Mouse (Mus musculus): ENCODE measurements at regions not wholly inside any gene's neighbourhood (a gene's known extent, or its start where the extent isn't known, plus 50 kb on each side); places are given as distances from the start of the nearest gene placed in this dataset.

DNA sequence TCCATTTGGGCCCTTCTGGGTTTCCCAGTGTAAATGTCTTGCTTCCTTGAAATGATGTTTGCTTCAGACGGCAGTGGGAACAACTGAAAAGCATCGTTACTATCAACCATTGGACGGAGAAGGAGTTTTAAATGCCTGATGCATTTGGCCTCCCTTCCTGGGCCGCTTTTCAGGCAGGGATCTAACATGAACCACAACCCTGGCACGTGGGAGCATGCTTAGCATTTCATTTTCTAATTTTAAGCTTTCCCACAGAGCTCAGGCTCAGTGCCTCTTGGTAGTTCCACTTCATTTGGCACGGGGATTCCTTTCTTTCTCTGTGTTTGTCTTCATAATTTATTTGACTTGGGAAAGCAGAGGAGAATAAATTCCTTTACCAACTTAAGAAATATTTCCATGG, 406.6 kb upstream of the Nbea start:
- DNase-seq (ENCODE audit: low spot score): no peak

DNA sequence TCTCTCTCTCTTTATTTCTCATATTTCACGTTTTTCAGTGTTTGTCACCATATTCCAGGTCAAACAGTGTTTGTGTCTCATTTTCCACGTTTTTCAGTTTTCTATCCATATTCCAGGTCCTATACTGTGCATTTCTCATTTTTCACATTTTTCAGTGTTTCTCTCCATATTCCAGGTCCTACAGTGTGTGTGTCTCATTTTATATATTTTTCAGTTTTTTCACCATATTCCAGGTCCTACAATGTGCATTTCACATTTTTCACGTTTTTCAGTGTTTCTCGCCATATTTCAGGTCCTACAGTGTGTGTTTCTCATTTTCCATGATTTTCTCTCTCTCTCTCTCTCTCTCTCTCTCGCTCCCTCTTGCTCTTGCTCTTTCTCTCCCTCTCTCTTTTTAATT, 391.9 kb upstream of the Nbea start:
- DNase-seq (ENCODE audit: low spot score): no peak

- no peak for DNase-seq (ENCODE audit: low spot score)
These were observed 352.7 kb upstream of the Nbea start for GRCm38 (mm10) chr3:56536178-56536577.

GRCm38 (mm10) chr3:56504445-56504844, 320.9 kb upstream of the Nbea start:
- no peak for DNase-seq (ENCODE audit: low spot score)

GRCm38 (mm10) chr3:56499301-56499700, 315.8 kb upstream of the Nbea start:
- DNase-seq (ENCODE audit: low spot score): no peak

DNA sequence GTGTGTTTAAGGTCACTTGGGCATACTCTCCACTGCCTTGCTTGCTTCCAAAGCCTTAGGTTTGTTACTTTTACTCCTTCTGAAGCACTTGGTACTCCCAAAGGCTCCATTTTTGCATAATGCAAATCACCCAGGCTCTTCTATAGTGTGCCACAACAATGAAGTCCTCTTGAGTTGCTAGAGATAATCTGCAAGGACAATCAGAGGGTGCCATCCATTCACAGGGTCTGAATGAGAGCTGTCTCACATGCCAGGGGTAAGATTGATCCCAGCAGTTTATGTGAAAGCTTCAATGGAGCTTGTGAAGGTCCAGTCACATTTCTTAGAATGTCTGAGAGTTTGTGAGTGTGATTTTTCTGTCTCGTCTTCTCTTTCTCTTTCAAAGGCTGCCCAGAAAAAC, 310.4 kb upstream of the Nbea start:
- no peak for DNase-seq (ENCODE audit: low spot score)

- no peak for DNase-seq (ENCODE audit: low spot score)
These were observed 305.7 kb upstream of the Nbea start for GRCm38 (mm10) chr3:56489154-56489553.

- peak; percentile 7 for DNase-seq (ENCODE audit: low spot score)
These were observed 302.3 kb upstream of the Nbea start for GRCm38 (mm10) chr3:56485550-56486400.

- no peak for DNase-seq (ENCODE audit: low spot score)
These were observed 300.6 kb upstream of the Nbea start for GRCm38 (mm10) chr3:56484096-56484495.

- no peak for DNase-seq (ENCODE audit: low spot score)
These were observed 299.9 kb upstream of the Nbea start for GRCm38 (mm10) chr3:56483370-56483769.

GRCm38 (mm10) chr3:56479529-56479928, 296.0 kb upstream of the Nbea start:
- no peak for DNase-seq (ENCODE audit: low spot score)

GRCm38 (mm10) chr3:56478544-56479140, 295.1 kb upstream of the Nbea start:
- no peak for DNase-seq (ENCODE audit: low spot score)

- DNase-seq (ENCODE audit: low spot score): peak; percentile 52
These were observed 292.3 kb upstream of the Nbea start for GRCm38 (mm10) chr3:56475529-56476527.

DNA sequence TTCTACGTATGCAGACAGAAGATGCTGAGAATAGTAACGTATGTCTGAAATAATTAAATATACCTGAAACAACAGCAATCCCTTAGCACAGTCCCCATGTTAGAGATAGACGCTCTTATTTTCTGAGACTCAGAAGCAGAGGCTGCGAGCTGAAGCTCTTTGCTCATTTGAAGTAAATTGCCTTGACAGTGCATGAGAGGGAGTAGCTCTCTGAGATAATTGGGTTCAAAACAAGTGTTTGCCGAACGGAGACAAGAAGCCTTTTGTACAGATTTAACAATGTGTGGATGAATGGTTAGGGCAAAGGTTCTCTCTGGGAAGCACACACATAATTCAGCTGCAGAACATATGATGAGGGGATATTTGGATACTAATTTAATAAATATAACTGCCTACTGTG, 289.1 kb upstream of the Nbea start:
- DNase-seq (ENCODE audit: low spot score): no peak

- no peak for DNase-seq (ENCODE audit: low spot score)
These were observed 288.3 kb upstream of the Nbea start for GRCm38 (mm10) chr3:56471823-56472222.

DNA sequence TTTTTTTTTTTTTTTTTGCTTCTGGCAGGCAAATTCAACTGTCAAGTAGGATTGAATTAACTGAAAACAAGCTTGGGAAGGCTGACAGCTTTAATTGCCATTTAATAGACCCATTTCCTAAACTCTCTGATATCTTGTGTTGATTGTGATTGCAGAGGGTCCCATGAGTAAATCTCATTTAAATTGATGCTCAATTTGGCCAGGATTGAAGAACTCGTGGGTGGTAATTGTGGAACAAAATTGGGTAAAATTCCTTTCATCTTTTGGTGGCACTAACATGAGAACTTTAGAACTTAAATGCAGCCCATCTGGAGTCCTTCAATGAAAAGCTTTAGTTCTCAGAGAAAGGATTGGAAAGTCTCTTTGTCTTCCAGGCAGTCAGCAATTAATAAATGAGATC, 287.7 kb upstream of the Nbea start:
- no peak for DNase-seq (ENCODE audit: low spot score)

GRCm38 (mm10) chr3:56457625-56458024, 274.1 kb upstream of the Nbea start:
- no peak for DNase-seq (ENCODE audit: low spot score)

DNA sequence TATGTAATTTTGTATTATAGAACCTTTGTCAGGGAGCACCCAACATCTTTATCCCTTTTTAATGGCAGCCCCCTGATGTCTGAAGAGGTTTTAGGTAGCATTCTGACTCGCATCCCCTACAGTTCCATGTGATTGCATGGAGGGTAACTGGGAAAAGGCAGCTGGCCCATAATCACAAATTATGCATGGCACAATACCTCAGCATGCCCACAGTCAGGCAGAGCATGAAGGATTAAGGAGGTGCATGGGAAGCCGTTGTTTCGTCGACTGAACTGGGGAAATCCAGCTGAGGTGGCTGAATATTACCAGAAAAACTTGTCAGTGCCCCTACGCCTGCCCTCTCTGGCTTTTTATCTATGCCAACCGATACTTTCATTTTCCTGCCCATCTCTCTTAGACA, 272.8 kb upstream of the Nbea start:
- no peak for DNase-seq (ENCODE audit: low spot score)

DNA sequence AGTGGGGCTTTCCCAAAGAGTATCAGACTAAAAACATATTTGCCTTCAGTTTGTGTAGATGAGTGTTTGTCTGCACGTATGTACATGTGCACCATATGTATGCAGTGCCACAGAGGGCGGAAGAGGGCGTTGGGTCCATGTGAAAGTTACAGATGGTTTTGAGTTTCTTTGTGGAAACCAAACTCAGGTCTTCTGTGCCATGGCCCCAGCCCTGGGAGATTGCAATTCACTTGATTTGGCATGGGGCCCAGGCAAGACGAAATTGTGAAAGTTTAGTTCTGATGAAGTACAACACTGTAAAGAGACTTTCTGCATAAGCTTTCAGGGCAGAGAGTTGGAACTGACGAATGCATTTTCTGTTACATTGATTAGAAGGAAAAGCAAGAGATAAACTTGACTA, 255.4 kb upstream of the Nbea start:
- no peak for DNase-seq (ENCODE audit: low spot score)

DNA sequence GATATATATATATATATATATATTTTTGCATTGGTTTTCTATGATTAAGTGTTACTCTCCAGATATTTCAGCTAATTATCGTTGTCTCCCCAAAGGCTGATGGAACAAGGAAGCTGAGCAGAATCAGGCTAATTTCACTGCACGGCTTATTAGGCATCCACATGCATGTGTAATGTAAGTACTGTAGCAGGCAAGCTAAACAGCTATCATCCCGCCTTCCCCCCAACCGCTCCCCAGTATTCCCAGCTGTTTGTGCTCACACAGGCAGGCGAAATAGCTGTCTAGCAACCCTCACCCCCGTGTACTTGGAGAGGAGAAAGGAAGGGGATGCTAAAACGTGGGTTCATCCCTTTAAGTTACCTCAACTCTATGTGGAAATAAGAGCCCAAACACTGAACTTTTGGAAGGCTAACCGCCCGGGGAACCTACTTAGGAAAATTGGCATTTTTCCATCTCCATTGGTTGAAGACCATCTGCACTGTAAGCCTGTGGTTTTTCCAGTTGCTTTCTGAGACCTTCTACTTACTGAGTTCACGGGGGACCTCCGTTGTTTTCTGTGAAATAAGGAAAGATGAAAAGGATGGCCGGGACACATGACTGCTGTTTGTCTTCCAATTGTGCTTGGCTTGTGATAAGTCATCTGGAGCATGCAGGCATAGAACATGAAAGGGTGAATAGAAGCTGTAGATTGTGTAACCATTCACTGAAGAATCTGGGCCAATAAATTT, 254.7 kb upstream of the Nbea start:
- DNase-seq (ENCODE audit: low spot score): no peak

DNA sequence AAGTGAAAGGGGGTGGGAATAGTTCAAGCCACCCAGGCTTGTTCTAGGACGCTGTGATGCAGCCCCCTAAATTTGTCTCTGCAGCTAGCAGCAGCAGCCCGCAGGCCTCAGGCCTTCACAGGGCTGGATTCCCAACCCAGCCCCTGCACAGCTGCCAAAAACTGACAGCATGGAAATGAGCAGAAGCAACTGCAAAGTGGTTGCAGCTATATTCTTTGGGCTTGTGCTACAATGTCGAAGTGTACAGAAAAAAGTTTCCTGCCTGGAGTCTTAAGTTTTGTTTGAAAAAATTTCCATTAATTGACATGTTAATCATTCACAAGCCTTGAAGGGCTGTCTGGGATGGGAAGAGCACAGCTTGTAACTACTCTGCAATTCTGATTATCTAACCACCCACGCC, 253.6 kb upstream of the Nbea start:
- DNase-seq (ENCODE audit: low spot score): peak; percentile 16

DNA sequence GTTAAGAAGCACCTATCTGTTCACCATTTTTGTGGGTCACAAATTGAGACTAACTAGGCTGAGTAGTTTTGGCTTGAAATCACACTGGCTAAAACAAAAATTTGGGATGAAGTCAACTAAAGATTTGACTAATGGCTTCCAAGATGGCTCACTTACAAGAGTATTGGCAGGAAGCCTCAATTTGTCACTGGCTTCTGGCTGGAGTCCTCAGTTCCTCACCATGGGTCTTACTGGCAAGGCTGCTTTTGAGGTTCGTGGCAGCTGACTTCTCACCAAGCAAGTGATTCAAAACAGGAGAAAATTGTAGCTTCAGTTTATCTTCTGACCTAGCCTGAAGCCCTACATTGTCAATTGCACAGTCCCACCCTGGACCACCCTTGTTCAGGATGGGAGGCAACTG, 250.0 kb upstream of the Nbea start:
- no peak for DNase-seq (ENCODE audit: low spot score)

Measured in layer of hippocampus, adult 11-12 months (tissue).